In the genomic region with DNA sequence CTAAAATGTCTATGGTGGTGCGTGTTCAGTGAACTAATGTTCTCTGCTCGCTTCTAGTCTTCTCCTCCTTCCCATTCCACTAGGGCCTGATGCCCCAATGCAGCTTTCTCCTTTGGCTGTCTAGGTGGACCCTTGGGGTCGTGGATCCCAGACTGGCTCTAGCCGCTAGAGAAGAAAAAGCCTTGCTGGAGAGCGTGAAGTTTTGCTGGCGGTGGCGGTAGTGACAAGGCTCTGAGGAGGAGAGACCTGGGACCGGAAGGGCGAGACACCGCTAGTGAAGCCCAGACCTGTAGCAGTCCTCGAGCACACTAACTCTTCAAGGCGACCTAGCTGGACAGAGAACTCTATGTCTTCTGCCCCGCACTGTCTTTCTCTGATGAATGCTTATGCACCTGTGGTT, we compare ENCODE assay signal across 14 mouse cellular contexts. TPM values are rescaled to one million over a fixed set of nuclear protein-coding genes. Genes with fewer than 3 reads are reported as not detected.
A peak's percentile ranks its signal among the peaks of the same experiment; 100 is the strongest.
DNase-seq lines count a peak whose midpoint lies in the region; ATAC-seq and TF ChIP-seq lines count a peak whose summit lies in the region.
"Had no signal": no experiment of that assay in that cellular context is flagged by ENCODE, and none has a peak within 500 bp of the region (broad histone marks: within the 10 kb centered on the region; RNA-seq: fewer than 3 reads in every experiment).

No protein-coding gene starts in this region.

- no peaks in the 10 kb centered on the region for H3K9me3 ChIP-seq in forebrain, postnatal 0 days (ENCODE audit: low read length)
- H3K9me3 ChIP-seq in midbrain, embryonic 14.5 days (ENCODE audit: control insufficient read depth, low read length): no peaks in the 10 kb centered on the region
- H3K9me3 ChIP-seq: limb, embryonic 13.5 days had no signal

- H3K4me1 ChIP-seq in forebrain, postnatal 0 days (ENCODE audit: insufficient read depth): no peaks in the 10 kb centered on the region
- H3K4me1 ChIP-seq in midbrain, embryonic 14.5 days (ENCODE audit: control insufficient read depth, insufficient read depth, low read length): 0 out of 2 replicates have a peak, but pooled peaks cover 8% of the 10 kb centered on the region
- no peaks in the 10 kb centered on the region for H3K4me1 ChIP-seq in kidney, adult 2 months (ENCODE audit: control insufficient read depth, insufficient read depth, low read length)

- no peak for TF ChIP-seq POLR2A in kidney, adult 2 months (IDR thresholded peaks at IDR 0.05; ENCODE audit: low read depth, low read length)

- no peak overlapping the region for H3K4me3 ChIP-seq in forebrain, postnatal 0 days (ENCODE audit: low read depth, low read length)
- H3K4me3 ChIP-seq in midbrain, embryonic 14.5 days (replicated peaks; ENCODE audit: low read depth, low read length): peak overlapping the region; percentile 28
- H3K4me3 ChIP-seq in kidney, adult 2 months (ENCODE audit: insufficient read depth, low read depth, low read length): no peak overlapping the region
- H3K4me3 ChIP-seq: limb, embryonic 13.5 days had no signal

- peaks cover 69% of the 10 kb centered on the region for H3K27me3 ChIP-seq in forebrain, postnatal 0 days (ENCODE audit: insufficient read depth, low read length)
- peaks cover 78% of the 10 kb centered on the region for H3K27me3 ChIP-seq in midbrain, embryonic 14.5 days (ENCODE audit: control insufficient read depth, insufficient read depth, low read length)
- peaks cover 12% of the 10 kb centered on the region for H3K27me3 ChIP-seq in kidney, adult 2 months (replicated peaks; ENCODE audit: control insufficient read depth, insufficient read depth, low read length)

- H3K9ac ChIP-seq in forebrain, postnatal 0 days: no peak overlapping the region
- H3K9ac ChIP-seq in midbrain, embryonic 14.5 days (replicated peaks; ENCODE audit: low read length): peak overlapping the region; percentile 38; the same call in 1 of the 2 replicates
- H3K9ac ChIP-seq: limb, embryonic 13.5 days had no signal

- no peak for TF ChIP-seq CTCF in forebrain, postnatal 0 days (IDR thresholded peaks at IDR 0.05; ENCODE audit: low read depth)
- TF ChIP-seq CTCF in kidney, adult 2 months (conservative IDR thresholded peaks at IDR 0.05; ENCODE audit: insufficient read depth, insufficient read length, low read depth, low read length): no peak

- no peak overlapping the region for H3K4me2 ChIP-seq in forebrain, postnatal 0 days (ENCODE audit: low read depth)
- H3K4me2 ChIP-seq in midbrain, embryonic 14.5 days (ENCODE audit: low read length): peak overlapping the region; percentile 50
- H3K4me2 ChIP-seq: limb, embryonic 13.5 days had no signal

- 9% methylated on average over 13 of the region's 13 CpGs for WGBS in forebrain, postnatal 0 days
- 3% methylated on average over 13 of the region's 13 CpGs for WGBS in midbrain, embryonic 14.5 days
- 9% methylated on average over 13 of the region's 13 CpGs for WGBS in kidney, adult 2 months

- no peaks in the 10 kb centered on the region for H3K36me3 ChIP-seq in forebrain, postnatal 0 days (ENCODE audit: insufficient read depth)
- H3K36me3 ChIP-seq in midbrain, embryonic 14.5 days (ENCODE audit: control insufficient read depth, insufficient read depth, low read length): no peaks in the 10 kb centered on the region
- H3K36me3 ChIP-seq in kidney, adult 2 months (ENCODE audit: control insufficient read depth, insufficient read depth, low read length): no peaks in the 10 kb centered on the region
- H3K36me3 ChIP-seq: limb, embryonic 13.5 days had no signal

- peak; percentile 9 to 39 for DNase-seq in cerebellum, postnatal 10 days
- no peak for DNase-seq in cerebellum, adult 9-11 months
- DNase-seq in ZHBTc4 (ENCODE audit: low read depth, low spot score): peak; percentile 41
- DNase-seq in forebrain, postnatal 0 days: peak; percentile 32
- no peak for DNase-seq in midbrain, embryonic 14.5 days
- no peak for DNase-seq in thymus, postnatal 0 days (ENCODE audit: low spot score)
- no peak for DNase-seq in kidney, adult 2 months
- no peak for DNase-seq in testis, postnatal 10 days (ENCODE audit: low spot score)
- DNase-seq: adrenal gland, adult 2 months; cerebellum, adult 11 months; gastrocnemius, postnatal 10 days; heart, postnatal 36 days; thymus, postnatal 36 days had no signal

- no peak for ATAC-seq in forebrain, postnatal 0 days
- no peak for ATAC-seq in midbrain, embryonic 14.5 days (ENCODE audit: low FRiP score, low TSS enrichment)

- no peak overlapping the region for H3K27ac ChIP-seq in forebrain, postnatal 0 days (ENCODE audit: low read depth, low read length)
- peak overlapping the region; percentile 83 for H3K27ac ChIP-seq in midbrain, embryonic 14.5 days (replicated peaks; ENCODE audit: low read depth, low read length)
- no peak overlapping the region for H3K27ac ChIP-seq in kidney, adult 2 months (ENCODE audit: insufficient read depth, low read depth, low read length)
- H3K27ac ChIP-seq: limb, embryonic 13.5 days had no signal

RNA-seq across cellular contexts. Expression of a gene that starts 19.4 kb away (rescaled TPM):
- 14.5 and 18.2 TPM in 2 replicates for total RNA-seq in forebrain, postnatal 0 days (2014; rRNA removed)
- 17.0 and 18.1 TPM in 2 replicates for polyA plus RNA-seq in forebrain, postnatal 0 days (2015; fragmentation: Nextera tagmentation; extraction: Ambion mirVana)
- polyA plus RNA-seq in midbrain, embryonic 14.5 days (2014; fragmentation: Nextera tagmentation; extraction: Ambion mirVana): 22.0 and 34.3 TPM in 2 replicates
- 16.8 and 17.9 TPM in 2 replicates for polyA plus RNA-seq in thymus, postnatal 0 days (2015; fragmentation: Nextera tagmentation; extraction: Ambion mirVana)
- polyA plus RNA-seq in kidney, adult 2 months (2012; rRNA removed): 7.7 and 11.5 TPM in 2 replicates

Comparison
In these comparisons a context has a peak if more than half of its experiments do, and no peak if none do; other contexts are left out.
1. DNase-seq: peak in cerebellum, postnatal 10 days (2 of 2), ZHBTc4 (single experiment) and forebrain, postnatal 0 days (single experiment); none in cerebellum, adult 9-11 months (single experiment), midbrain, embryonic 14.5 days (single experiment), thymus, postnatal 0 days (single experiment), kidney, adult 2 months (single experiment) and testis, postnatal 10 days (single experiment).